Mouse (Mus musculus) C3H10T1/2 (cell line): ENCODE results near the gene Igsf1. TPM values are rescaled to one million over a fixed set of nuclear protein-coding genes. Genes with fewer than 3 reads are reported as not detected.

Experiments used
- polyA plus RNA-seq, 2 experiments: library from polyadenylated mRNA; unstranded; fragments of >200 nt; fragmentation: generic; extraction: Trizol; gene quantifications; one replicate each; pipeline ENCODE4 v1.2.1; 2012; ENCODE audit warnings: missing spikeins in 2 of 2

Igsf1 gene
- polyA plus RNA-seq, result not detected

GRCm38 (mm10) chrX:49797213-49798019, at the start of gene Igsf1:
TSS of gene Igsf1 (minus strand) at chrX:49797749.

GRCm38 (mm10) chrX:49734959-49735358, 62.6 kb downstream of the Igsf1 start, which contains the start of gene Olfr1321:
TSS of gene Olfr1321 (minus strand) at chrX:49735059.

Other genes starting within 250 kb of the Igsf1 start
- not detected for gene Olfr1320, start 125.4 kb downstream of the Igsf1 start, polyA plus RNA-seq
- gene Olfr1321, start 62.7 kb downstream of the Igsf1 start, polyA plus RNA-seq, result not detected
- gene Olfr1322, start 93.7 kb upstream of the Igsf1 start, polyA plus RNA-seq, result not detected
- not detected for gene Olfr1323, start 221.6 kb upstream of the Igsf1 start, polyA plus RNA-seq